Mouse (Mus musculus) heart, adult 8-10 months (tissue): ENCODE measurements around the gene Mia2. TPM values are rescaled to one million over a fixed set of nuclear protein-coding genes. Genes with fewer than 3 reads are reported as not detected.
"Not testable (repeated sequence)": the region's sequence is repeated elsewhere in the genome, so short reads cannot be mapped to it uniquely, and the experiment has no call there.

Experiments
- DNase-seq: peaks from one replicate; pipeline ENCODE4 v3.0.0; 2022; ENCODE audit warnings: low spot score
- total RNA-seq, 4 experiments: library from RNA; stranded (reverse); gene quantifications; 2 replicates each; pipeline ENCODE4 v1.2.4; 2022

Mia2 gene
- 100 to 1,000 TPM in 2 of 4 experiments, 10 to 100 TPM in 2; 93.4 to 113 (median 106) TPM for total RNA-seq

- DNase-seq: no peak
Measured at GRCm38 (mm10) chr12:59095104-59096025, at the start of gene Mia2. Gene Mia2 (plus strand): TSS chr12:59095799.

DNA sequence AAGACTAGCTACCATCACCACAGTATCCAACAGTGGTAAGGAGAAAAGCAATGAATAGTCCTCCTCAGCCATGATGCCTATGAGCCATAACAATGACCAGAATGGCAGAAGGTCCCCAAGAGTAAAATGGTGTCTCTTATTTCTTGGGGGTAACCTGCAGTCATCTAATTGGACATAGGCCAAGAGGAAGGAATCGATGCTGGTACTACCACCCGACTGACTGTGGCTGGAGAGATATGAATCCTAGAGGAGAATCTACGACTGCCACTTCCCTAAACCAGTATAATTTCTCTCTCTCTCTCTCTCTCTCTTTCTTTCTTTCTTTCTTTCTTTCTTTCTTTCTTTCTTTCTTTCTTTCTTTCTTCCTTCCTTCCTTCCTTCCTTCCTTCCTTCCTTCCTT, 43.1 kb upstream of the Mia2 start:
- no peak for DNase-seq

- no peak for DNase-seq
Measured at GRCm38 (mm10) chr12:59053166-59053565, 42.4 kb upstream of the Mia2 start.

DNA sequence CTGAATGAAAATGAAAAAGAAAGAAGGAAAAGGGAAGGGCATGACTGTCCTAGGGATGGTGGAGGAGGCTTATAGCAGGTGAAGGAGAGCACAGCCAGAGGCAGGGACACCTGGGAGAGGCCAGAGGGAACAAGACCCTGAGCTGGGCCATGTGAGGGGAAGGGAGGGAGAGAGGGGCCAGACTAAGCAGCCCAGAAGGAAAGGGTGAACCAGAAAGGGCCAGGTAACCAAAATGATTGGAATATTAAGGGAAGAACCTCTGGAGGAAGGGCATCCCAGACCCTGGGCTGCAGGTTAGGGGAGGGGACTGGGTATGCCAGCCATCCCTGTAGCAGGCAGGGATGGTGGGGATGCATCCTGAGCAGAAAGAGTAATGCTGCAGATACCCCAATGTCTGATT, 41.6 kb upstream of the Mia2 start:
- DNase-seq: no peak

DNA sequence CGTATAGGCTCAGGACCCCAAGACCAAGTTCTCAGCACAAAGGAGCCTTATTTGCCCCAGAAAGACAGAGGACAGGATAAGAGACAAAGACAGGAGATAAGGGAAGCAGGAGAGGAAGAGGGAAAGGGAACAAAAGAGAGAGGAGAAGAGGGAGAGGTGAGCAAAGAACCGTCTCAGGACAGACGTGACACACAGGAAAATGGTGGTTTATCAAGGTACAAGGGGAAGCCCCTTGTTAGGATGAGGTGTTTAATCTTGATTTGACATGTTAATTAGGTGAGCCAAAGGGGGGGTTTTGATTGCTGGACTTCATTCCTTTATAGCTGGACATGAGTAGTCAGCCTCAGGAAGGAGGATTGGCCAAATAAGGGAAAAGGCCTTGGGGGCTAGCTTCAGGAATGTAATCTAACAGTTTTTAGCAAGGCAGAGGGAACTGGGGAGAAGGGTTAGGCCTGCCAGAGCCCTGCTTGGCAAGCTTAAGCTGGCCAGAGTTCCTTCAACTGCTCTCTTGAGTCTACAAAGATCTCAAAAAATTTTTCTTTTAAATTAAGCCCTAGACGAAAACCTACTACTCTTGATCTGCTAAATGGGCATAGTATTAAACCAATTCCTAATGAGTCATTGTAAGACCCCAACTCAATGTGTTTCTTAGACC, 40.3 kb upstream of the Mia2 start:
- no peak for DNase-seq

DNA sequence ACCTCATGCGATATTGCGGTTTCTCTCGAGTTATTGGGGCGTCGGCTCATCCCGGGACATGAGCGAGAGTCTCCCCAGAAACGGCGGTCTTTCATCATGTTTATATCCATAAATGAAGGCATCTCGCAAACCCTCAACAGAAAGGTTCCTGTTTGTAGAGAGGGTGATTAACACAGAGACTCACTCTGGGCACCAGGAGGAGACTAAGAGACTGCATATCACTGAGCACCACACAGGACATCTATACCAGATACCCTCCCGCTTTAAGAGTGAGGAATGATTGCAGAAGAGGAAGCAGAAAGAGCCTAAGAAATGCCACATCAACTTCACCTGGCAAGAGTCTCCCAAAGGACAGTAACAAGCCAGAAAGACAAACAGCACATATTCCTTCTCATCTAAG, 39.4 kb upstream of the Mia2 start:
- DNase-seq: no peak

GRCm38 (mm10) chr12:59058242-59058641, 37.4 kb upstream of the Mia2 start:
- DNase-seq: not testable (repeated sequence)

DNA sequence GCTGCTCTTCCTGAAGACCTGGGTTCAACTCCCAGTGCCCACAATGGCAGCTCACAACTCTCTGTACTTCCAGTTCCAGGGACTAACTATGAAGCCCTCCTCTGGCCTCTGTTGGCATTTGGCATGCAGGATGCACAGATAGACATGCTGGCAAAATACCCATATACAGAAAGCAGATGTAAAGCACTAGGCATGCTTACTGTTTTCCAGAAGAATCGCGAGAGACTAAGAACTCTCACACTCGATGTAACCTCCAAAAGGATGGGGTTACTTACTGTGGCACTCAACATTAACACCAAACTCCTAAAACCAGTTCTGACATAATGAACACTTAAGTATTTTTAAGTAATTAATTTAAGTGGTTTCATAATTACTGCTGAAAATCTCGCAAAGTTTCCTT, 35.3 kb upstream of the Mia2 start:
- DNase-seq: no peak

GRCm38 (mm10) chr12:59060993-59061595, 34.5 kb upstream of the Mia2 start, which contains the start of gene Trappc6b:
Gene Trappc6b (minus strand): TSS chr12:59061472.
- peak; percentile 79 for DNase-seq

DNA sequence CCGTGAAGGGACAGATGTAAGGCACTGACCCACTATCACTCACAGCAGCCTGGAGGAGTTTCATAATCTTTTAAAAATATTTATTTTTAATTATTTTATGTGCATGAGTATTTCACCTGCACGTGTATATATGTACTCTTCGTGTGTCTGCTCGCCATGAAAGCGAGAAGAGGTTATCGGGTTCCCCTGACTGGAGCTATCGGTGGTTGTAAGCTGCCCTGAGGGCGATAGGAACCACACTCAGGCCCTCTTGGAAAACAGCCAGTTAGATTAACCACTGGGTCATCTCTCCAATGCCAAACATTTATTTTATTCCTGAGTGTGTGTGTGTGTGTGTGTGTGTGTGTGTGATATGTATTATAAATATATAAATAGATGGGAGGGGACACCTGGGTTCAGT, 30.8 kb upstream of the Mia2 start:
- DNase-seq: no peak

- no peak for DNase-seq
Measured at GRCm38 (mm10) chr12:59065776-59066175, 29.8 kb upstream of the Mia2 start.

DNA sequence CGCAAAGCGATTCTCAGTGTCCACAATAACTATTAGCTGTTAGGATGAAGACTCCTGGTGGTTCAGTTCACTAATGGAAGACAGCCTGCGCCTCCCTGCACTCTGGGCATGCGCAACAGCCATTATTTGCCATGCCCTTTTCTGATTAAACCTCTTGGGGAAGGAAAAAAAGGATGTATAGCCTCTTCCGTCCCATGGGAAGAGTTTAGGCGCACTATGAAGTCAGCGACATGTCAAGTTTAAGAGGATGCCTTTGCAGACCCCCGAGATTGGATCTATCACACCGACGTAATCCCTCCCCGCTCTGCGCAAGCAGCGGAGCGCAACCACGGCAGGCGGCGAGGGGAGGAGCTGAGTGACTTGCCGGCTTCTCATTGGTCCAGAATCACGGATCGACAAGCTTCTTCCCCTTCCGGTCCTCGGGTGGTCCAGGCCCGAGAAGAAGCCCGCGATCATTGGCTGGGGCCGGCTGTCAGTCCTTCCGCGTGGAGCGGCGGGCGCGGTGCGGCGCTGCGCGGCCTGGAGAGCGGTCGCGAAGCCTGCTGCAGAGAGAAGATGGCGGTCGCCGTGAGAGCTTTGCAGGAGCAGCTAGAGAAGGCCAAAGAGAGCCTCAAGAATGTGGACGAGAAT, 29.0 kb upstream of the Mia2 start, which contains the start of gene Pnn:
Gene Pnn (plus strand): TSS at position 437 of the 630 bp plus-strand sequence.
- DNase-seq: peak; percentile 98

GRCm38 (mm10) chr12:59067095-59067494, 28.5 kb upstream of the Mia2 start:
- peak; percentile 7 for DNase-seq

GRCm38 (mm10) chr12:59068791-59069190, 26.8 kb upstream of the Mia2 start:
- DNase-seq: no peak

DNA sequence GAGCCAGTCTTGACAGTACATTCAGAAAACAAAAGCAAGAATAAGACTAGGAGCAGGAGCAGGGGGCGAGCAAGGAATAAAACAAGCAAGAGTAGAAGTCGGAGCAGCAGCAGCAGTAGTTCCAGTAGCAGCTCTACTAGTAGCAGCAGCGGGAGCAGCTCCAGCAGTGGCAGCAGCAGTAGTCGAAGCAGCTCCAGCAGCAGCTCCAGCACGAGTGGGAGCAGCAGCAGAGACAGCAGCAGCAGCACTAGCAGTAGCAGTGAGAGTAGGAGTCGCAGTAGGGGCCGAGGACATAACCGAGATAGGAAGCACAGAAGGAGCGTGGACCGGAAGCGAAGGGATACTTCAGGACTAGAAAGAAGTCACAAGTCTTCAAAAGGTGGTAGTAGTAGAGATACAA, 23.3 kb upstream of the Mia2 start:
- no peak for DNase-seq

DNA sequence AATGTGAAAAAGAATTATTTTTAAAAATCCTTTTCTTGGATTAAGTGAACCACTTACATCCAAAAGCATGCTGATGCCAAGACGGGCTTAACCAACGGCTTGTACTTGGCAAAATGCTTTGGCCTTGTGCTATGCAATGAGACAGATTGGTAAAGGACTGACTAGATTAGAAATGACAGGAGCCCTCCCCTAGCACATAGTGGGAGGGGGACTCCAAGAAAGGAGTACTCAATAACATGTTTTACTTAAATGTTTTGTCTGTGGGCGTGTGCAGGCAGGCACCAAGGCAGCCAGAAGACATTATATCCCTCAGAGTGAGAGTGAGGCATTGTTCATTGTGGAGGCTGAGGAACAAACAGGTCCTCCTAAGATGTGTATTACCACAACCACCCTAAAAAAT, 21.5 kb upstream of the Mia2 start:
- DNase-seq: no peak

- no peak for DNase-seq
Measured at GRCm38 (mm10) chr12:59076996-59077395, 18.6 kb upstream of the Mia2 start.

GRCm38 (mm10) chr12:59077883-59078282, 17.7 kb upstream of the Mia2 start:
- DNase-seq: no peak

DNA sequence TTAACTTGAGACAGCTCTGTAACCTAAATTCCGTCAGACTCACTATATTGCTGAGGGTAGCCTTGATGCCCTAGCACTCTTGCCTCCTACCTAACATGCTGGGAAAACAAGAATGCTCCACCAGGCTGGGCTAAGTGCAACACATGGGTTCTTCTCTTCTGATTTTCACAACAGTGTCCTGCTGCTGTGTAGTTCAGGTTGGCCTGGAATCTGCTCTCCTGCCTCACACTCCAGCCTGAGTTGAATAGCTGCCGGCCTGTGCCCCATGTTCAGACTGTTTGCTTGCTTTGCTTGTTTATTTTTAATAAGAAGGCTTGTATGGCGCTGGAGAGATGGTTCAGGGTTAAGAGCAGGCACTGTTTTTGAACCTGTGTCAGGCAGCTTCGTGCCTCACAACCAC, 15.1 kb upstream of the Mia2 start:
- no peak for DNase-seq

GRCm38 (mm10) chr12:59084446-59084845, 11.2 kb upstream of the Mia2 start:
- DNase-seq: no peak

DNA sequence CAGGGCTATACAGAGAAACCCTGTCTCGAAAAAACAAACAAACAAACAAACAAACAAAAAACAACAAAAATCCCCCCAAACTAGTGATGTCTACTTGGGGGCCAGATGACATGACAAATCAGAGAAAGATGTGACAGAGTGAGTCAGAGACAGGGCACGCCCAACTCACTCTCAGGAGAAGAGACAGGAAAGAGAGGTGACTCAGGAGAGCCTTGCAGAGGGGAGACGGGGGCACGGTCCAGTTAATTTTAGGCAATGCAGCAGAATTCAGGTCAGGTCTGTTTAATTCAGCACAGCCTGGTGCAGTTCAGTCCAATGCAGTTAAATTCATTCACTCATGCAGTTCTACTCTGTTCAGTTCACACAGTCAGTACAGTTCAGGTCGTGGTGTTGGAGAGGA, 9.4 kb upstream of the Mia2 start:
- no peak for DNase-seq

DNA sequence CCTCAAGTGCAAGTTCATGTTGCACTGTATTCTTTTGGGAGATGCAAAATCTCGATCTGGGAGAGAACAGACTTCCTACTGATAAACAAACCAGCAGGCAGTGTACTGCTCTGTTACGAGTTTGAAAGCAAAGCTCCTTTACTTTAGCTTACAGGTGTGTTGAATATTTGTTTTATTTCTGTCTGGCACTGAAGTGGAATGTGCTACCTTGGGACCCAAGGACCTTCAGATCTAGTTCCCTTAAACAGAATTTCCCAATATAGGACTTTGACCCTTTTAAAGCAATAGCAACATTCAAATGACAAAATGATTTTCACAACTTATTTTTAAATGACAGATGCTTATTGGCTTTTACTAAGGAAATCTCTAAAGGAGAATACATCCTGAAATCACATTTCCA, 2.1 kb upstream of the Mia2 start:
- DNase-seq: no peak
